Mouse (Mus musculus): ENCODE measurements around the gene 9130213A22Rik.

DNA sequence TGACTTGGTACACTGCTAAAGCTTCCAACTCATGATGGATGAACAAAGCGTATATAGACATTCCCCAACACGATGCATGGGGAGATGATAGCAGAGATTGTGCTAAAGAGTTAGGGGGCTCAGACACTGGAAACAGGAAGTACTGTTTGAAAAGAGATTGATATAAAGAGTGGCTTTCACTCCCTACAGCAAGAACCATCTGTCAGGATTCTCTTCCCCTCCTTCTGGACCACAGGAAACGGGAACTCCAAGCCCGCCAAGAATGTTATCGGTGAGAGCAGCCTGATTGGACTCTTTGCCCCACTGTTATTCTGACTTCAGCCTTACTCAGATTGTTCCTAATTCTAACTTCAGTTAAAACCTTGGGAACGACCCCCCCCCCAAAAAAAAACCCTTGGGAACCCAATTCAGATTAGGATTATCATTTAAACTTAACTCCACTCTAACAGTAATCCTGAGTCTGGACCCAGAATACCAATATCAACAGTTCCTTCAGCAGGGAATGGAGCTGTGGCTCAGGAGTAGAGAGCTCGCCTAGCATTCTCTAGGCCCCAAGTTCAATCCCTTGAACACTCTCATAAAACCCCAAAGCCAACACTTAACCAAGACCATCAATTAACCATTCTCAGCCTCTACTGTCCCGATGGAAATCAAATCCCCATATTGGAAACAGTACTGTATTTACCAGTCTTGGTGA, 6.2 kb upstream of the 9130213A22Rik start:
- TF ChIP-seq CTCF (IDR thresholded peaks at IDR 0.05; ENCODE audit: insufficient read depth, low read length) (no peak), POLR2A (IDR thresholded peaks at IDR 0.05; ENCODE audit: borderline replicate concordance, extremely low read depth, low read depth, low read length) (no peak)
